Mouse (Mus musculus): Measurements from ENCODE around the gene Glrp1. TPM values are rescaled to one million over a fixed set of nuclear protein-coding genes. Genes with fewer than 3 reads are reported as not detected.

Glrp1 gene
- polyA plus RNA-seq, 1 experiment = 5.0 TPM

DNA sequence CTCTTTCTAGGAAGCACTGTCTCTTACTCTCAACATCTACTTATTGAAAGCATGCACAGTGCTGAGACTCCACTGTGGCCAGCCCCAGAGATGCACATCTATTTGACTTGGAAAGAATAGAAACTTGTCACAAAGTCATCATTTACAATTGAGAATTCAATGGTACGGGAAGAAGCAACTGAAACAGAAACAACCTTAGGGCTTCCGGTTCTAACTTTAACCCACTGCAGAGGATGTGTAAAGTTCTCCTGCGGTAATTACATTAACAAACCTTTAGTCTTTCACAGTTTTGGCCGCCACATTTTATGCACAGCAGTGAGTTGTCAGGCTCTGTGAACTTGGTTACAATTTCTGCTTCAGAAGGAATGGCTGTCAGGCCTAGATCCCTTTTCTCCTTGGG lies 59.2 kb downstream of the Glrp1 start:
- Histone ChIP-seq H3K4me2 (ENCODE audit: low read depth) (no peak overlapping the region), H3K4me3 (no peak overlapping the region), H3K79me2 (ENCODE audit: control insufficient read depth, insufficient read depth) (no peaks in the 10 kb centered on the region), H3ac (ENCODE audit: control insufficient read depth, insufficient read length) (no peak overlapping the region), H3K27me3 (ENCODE audit: control insufficient read depth, insufficient read depth, insufficient read length) (no peaks in the 10 kb centered on the region), H3K36me3 (ENCODE audit: control insufficient read depth, insufficient read depth) (no peaks in the 10 kb centered on the region)
- TF ChIP-seq MYOG (IDR thresholded peaks at IDR 0.05; ENCODE audit: control insufficient read depth in 1 of 3, insufficient read depth in 1 of 3, insufficient read length in 2 of 3, low read depth in 2 of 3) (no peak), TCF12 (IDR thresholded peaks at IDR 0.05; ENCODE audit: insufficient read depth, poor library complexity, severe bottlenecking) (no peak), SRF (IDR thresholded peaks at IDR 0.05; ENCODE audit: control insufficient read depth, insufficient read length, low read depth) (no peak), POLR2A (IDR thresholded peaks at IDR 0.05; ENCODE audit: insufficient read length, low read depth) (no peak), USF1 (IDR thresholded peaks at IDR 0.05; ENCODE audit: low read depth) (no peak), CEBPB (IDR thresholded peaks at IDR 0.05; ENCODE audit: insufficient read depth, poor library complexity, severe bottlenecking) (no peak), REST (IDR thresholded peaks at IDR 0.05; ENCODE audit: insufficient read depth, insufficient read length) (no peak), MAX (IDR thresholded peaks at IDR 0.05; ENCODE audit: low read depth) (no peak), E2F4 (IDR thresholded peaks at IDR 0.05; ENCODE audit: insufficient read depth) (no peak), TCF3 (IDR thresholded peaks at IDR 0.05; ENCODE audit: insufficient read length, low read depth) (no peak), MYOD1 (IDR thresholded peaks at IDR 0.05; ENCODE audit: control insufficient read depth in 1 of 3, insufficient read length in 2 of 3, low read depth in 2 of 3) (no peak), POLR2AphosphoS2 (IDR thresholded peaks at IDR 0.05; ENCODE audit: insufficient read length, low read depth) (no peak)

Other genes with a start within 250 kb of the Glrp1 start
- 37.7 TPM for gene Hjurp, start 232.4 kb downstream of the Glrp1 start, polyA plus RNA-seq (2012; fragmentation: generic; extraction: Trizol)
- gene Trpm8, start 232.4 kb downstream of the Glrp1 start, polyA plus RNA-seq (2012; fragmentation: generic; extraction: Trizol) = 0.02 TPM
- gene Spp2, start 103.1 kb downstream of the Glrp1 start, polyA plus RNA-seq (2012; fragmentation: generic; extraction: Trizol) = not detected
- gene Arl4c, start 192.2 kb upstream of the Glrp1 start, polyA plus RNA-seq (2012; fragmentation: generic; extraction: Trizol) = 25.2 TPM